Mouse (Mus musculus): ENCODE data around the gene Mctp1. TPM values are rescaled to one million over a fixed set of nuclear protein-coding genes. Genes with fewer than 3 reads are reported as not detected.
"Not testable (repeated sequence)": the region's sequence is repeated elsewhere in the genome, so short reads cannot be mapped to it uniquely, and the experiment has no call there.

Mctp1 gene
- polyA plus RNA-seq (2015; fragmentation: Nextera tagmentation; extraction: Ambion mirVana), result 0.57 and 0.91 TPM in 2 replicates

DNA sequence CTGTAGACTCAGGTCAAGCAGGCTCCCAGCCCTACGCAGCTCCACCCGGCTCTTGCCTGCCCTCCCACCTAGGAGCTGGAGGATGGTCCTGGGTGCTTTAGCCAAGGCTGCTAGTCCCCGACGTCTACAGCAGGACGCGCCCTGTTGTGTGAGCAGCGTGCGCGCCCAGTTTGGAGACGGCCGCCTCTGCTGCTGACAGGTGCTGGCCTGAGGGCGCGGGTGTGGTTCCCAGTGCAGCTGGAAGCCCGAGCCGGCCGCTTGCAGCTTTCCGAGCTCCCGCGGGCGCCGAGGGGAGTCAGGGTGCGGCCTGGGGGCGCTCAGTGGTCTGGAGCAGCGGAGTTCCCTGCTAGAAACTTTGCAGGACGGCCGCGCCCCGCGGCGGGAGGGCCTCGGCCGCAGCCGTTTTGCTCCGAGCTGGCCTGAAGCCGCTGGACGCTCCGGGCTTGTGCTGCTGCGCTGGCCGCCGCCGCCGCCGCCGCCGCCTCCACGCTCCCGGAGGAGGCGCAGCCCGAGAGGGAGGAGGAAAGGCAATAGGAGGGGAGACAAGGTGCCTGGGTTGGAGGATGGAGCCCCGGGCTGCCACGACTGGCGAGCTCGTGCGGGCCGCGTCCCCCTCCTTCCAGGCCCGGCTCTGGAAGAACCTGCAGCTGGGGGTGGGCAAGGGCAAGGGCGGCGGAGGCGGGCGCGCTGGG lies at the start of gene Mctp1:
Gene Mctp1, plus strand, starts transcription at position 564 of the 692 bp plus-strand sequence.
- WGBS, result under 1% methylated on average over 62 of the region's 62 CpGs
- peak; percentile 85 for ATAC-seq (replicated peaks; ENCODE audit: insufficient number of reproducible peaks, insufficient read depth, low FRiP score, low read depth)
- Histone ChIP-seq H3K27me3 (peaks cover 48% of the 10 kb centered on the region), H3K36me3 (no peaks in the 10 kb centered on the region), H3K9me3 (replicated peaks) (no peaks in the 10 kb centered on the region), H3K4me1 (replicated peaks) (peaks cover 15% of the 10 kb centered on the region), H3K27ac (no peak within 1 kb of the TSS; the same call in 1 of the 2 replicates), H3K4me3 (peak within 1 kb of the TSS; percentile 63), H3K9ac (peak within 1 kb of the TSS; percentile 52), H3K4me2 (peak within 1 kb of the TSS; percentile 100)

- not testable (repeated sequence) for H3K27me3 ChIP-seq; H3K27ac ChIP-seq; H3K4me1 ChIP-seq (replicated peaks); H3K9ac ChIP-seq; H3K9me3 ChIP-seq (replicated peaks); H3K36me3 ChIP-seq; H3K4me3 ChIP-seq; ATAC-seq (replicated peaks; ENCODE audit: insufficient number of reproducible peaks, insufficient read depth, low FRiP score, low read depth)
- WGBS, result 51% methylated on average over 19 of the region's 21 CpGs
- peak overlapping the region; percentile 42 for H3K4me2 ChIP-seq
These were observed 38.4 kb upstream of the Mctp1 start for GRCm38 (mm10) chr13:76345941-76346340.

DNA sequence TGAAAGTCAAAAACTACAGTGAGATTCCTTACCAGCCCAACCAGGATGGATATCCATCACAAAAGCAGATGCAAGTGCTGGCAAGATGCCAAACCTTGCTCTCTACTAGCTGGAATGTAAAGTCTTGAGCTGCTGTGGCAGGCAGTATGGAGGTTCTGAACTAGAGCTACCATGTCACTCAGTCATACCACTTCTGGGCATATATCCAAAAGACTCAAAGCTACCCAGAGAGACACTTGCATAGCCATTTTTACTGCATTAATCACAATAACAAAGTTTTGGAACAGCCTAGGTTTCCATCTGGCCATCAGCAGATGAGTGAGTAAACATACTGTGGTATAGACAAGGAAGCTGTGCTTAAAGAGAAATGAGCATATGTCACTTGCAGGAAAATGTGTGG lies 25.6 kb upstream of the Mctp1 start:
- Histone ChIP-seq H3K27ac (no peak overlapping the region), H3K4me2 (no peak overlapping the region), H3K4me1 (replicated peaks) (no peaks in the 10 kb centered on the region), H3K36me3 (no peaks in the 10 kb centered on the region), H3K27me3 (no peaks in the 10 kb centered on the region), H3K4me3 (no peak overlapping the region), H3K9me3 (replicated peaks) (no peaks in the 10 kb centered on the region), H3K9ac (no peak overlapping the region)
- no peak for ATAC-seq (replicated peaks; ENCODE audit: insufficient number of reproducible peaks, insufficient read depth, low FRiP score, low read depth)

- Histone ChIP-seq H3K9ac (peak overlapping the region; percentile 52), H3K9me3 (replicated peaks) (no peaks in the 10 kb centered on the region), H3K27ac (no peak overlapping the region), H3K36me3 (no peaks in the 10 kb centered on the region), H3K4me3 (peak overlapping the region; percentile 63), H3K4me1 (replicated peaks) (peaks cover 15% of the 10 kb centered on the region), H3K27me3 (peaks cover 48% of the 10 kb centered on the region), H3K4me2 (peak overlapping the region; percentile 100)
- peak; percentile 51; the same call in 1 of the 2 replicates for ATAC-seq (replicated peaks; ENCODE audit: insufficient number of reproducible peaks, insufficient read depth, low FRiP score, low read depth)
- under 1% methylated on average over 58 of the region's 58 CpGs for WGBS
These were observed 515 bp downstream of the Mctp1 start for GRCm38 (mm10) chr13:76384664-76385435.

GRCm38 (mm10) chr13:76388615-76389014 lies 4.3 kb downstream of the Mctp1 start:
- Histone ChIP-seq H3K27me3 (peaks cover 30% of the 10 kb centered on the region), H3K4me1 (replicated peaks) (peaks cover 13% of the 10 kb centered on the region), H3K9me3 (replicated peaks) (no peaks in the 10 kb centered on the region), H3K9ac (no peak overlapping the region), H3K4me3 (no peak overlapping the region), H3K4me2 (no peak overlapping the region), H3K27ac (no peak overlapping the region), H3K36me3 (no peaks in the 10 kb centered on the region)
- no peak for ATAC-seq (replicated peaks; ENCODE audit: insufficient number of reproducible peaks, insufficient read depth, low FRiP score, low read depth)
- WGBS, result 62% methylated on average over 3 of the region's 3 CpGs

GRCm38 (mm10) chr13:76391920-76392319 lies 7.6 kb downstream of the Mctp1 start:
- ATAC-seq (replicated peaks; ENCODE audit: insufficient number of reproducible peaks, insufficient read depth, low FRiP score, low read depth), result no peak
- WGBS, result 42% methylated on average over 2 of the region's 2 CpGs

GRCm38 (mm10) chr13:76393106-76393505 lies 8.8 kb downstream of the Mctp1 start:
- Histone ChIP-seq H3K9ac (no peak overlapping the region), H3K4me3 (no peak overlapping the region), H3K4me1 (replicated peaks) (no peaks in the 10 kb centered on the region), H3K27ac (no peak overlapping the region), H3K27me3 (no peaks in the 10 kb centered on the region), H3K36me3 (no peaks in the 10 kb centered on the region), H3K9me3 (replicated peaks) (no peaks in the 10 kb centered on the region), H3K4me2 (no peak overlapping the region)
- no peak for ATAC-seq (replicated peaks; ENCODE audit: insufficient number of reproducible peaks, insufficient read depth, low FRiP score, low read depth)
- 70% methylated on average over 3 of the region's 3 CpGs for WGBS

More at GRCm38 (mm10) chr13:76391920-76392319, 7.6 kb downstream of the Mctp1 start:
- Histone ChIP-seq H3K4me3 (no peak overlapping the region), H3K36me3 (no peaks in the 10 kb centered on the region), H3K9ac (no peak overlapping the region), H3K4me2 (no peak overlapping the region), H3K27me3 (peaks cover 9% of the 10 kb centered on the region), H3K4me1 (replicated peaks) (no peaks in the 10 kb centered on the region), H3K27ac (no peak overlapping the region), H3K9me3 (replicated peaks) (no peaks in the 10 kb centered on the region)

DNA sequence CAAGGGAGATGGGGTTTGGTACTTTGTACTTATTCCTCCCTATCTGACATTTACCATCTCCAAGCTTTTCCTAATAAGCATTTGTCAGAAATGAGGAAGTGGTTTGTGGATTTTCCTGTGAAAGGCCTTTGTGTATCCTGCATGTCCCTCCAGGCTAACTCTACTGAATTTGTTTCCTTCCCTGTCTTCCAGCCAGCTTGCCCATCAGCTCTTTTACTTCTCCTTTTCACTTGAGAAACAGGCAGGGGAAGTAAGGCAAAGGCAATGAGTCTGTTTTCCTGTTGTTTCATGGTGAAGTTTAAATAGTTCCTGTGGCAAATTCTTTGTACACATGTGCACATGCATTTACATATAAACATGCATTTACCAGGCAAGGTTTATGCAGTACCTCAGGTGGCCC lies 11.6 kb downstream of the Mctp1 start:
- no peaks in the 10 kb centered on the region for H3K27me3 ChIP-seq
- no peaks in the 10 kb centered on the region for H3K9me3 ChIP-seq (replicated peaks)
- no peak for ATAC-seq (replicated peaks; ENCODE audit: insufficient number of reproducible peaks, insufficient read depth, low FRiP score, low read depth)
- H3K9ac ChIP-seq, result no peak overlapping the region
- no peaks in the 10 kb centered on the region for H3K4me1 ChIP-seq (replicated peaks)
- H3K4me2 ChIP-seq, result no peak overlapping the region
- H3K27ac ChIP-seq, result no peak overlapping the region
- H3K36me3 ChIP-seq, result no peaks in the 10 kb centered on the region
- H3K4me3 ChIP-seq, result no peak overlapping the region

- no peak overlapping the region for H3K4me2 ChIP-seq
- H3K4me3 ChIP-seq, result no peak overlapping the region
- H3K9ac ChIP-seq, result no peak overlapping the region
- 57% methylated on average over 2 of the region's 2 CpGs for WGBS
- H3K9me3 ChIP-seq (replicated peaks), result no peaks in the 10 kb centered on the region
- H3K4me1 ChIP-seq (replicated peaks), result no peaks in the 10 kb centered on the region
- ATAC-seq (replicated peaks; ENCODE audit: insufficient number of reproducible peaks, insufficient read depth, low FRiP score, low read depth), result no peak
- H3K27ac ChIP-seq, result no peak overlapping the region
- H3K27me3 ChIP-seq, result no peaks in the 10 kb centered on the region
- H3K36me3 ChIP-seq, result no peaks in the 10 kb centered on the region
These were observed 25.0 kb downstream of the Mctp1 start for GRCm38 (mm10) chr13:76409296-76409695.

DNA sequence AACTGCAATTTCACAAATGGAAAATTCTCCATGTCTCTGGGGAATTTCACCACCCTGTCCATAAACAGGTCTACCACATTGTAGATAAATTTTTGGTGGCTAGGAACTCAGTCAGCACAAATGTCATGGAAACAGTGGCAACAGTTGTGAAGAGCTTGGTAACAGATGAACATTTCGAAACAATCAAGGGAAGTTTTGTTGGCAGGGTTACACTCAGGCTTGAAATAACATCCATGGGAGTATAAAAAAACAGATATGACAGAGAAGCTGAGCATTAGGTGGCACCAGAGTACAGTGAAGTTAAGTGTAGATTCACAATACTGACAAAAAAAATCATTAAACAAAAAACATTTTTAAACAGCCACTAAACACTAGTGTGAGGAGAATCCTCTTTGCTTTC lies 26.3 kb downstream of the Mctp1 start:
- no peak overlapping the region for H3K4me2 ChIP-seq
- 63% methylated on average over 1 of the region's 1 CpGs for WGBS
- no peaks in the 10 kb centered on the region for H3K36me3 ChIP-seq
- no peaks in the 10 kb centered on the region for H3K27me3 ChIP-seq
- H3K4me3 ChIP-seq, result no peak overlapping the region
- no peak for ATAC-seq (replicated peaks; ENCODE audit: insufficient number of reproducible peaks, insufficient read depth, low FRiP score, low read depth)
- no peaks in the 10 kb centered on the region for H3K4me1 ChIP-seq (replicated peaks)
- H3K9me3 ChIP-seq (replicated peaks), result no peaks in the 10 kb centered on the region
- no peak overlapping the region for H3K9ac ChIP-seq
- H3K27ac ChIP-seq, result no peak overlapping the region

DNA sequence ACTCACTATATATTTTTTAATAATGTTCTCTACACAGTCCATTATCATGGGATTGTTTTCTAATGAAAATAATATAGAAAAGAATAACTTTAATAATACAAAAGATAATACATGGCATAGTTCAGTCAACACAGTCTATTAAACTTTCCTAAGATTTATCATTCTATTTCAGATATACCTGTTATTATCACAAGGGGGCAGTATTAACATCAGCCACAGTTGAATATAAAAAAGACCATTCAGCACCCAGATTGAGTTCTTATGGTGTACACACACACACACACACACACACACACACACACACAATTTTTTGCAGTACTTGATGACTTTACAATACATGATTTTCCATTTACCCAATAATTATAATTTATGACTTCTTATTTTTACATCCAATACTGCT lies 31.0 kb downstream of the Mctp1 start:
- no peaks in the 10 kb centered on the region for H3K27me3 ChIP-seq
- ATAC-seq (replicated peaks; ENCODE audit: insufficient number of reproducible peaks, insufficient read depth, low FRiP score, low read depth), result no peak

GRCm38 (mm10) chr13:76420111-76420510 lies 35.8 kb downstream of the Mctp1 start:
- Histone ChIP-seq H3K27me3 (no peaks in the 10 kb centered on the region), H3K4me3 (no peak overlapping the region), H3K4me1 (replicated peaks) (no peaks in the 10 kb centered on the region), H3K36me3 (no peaks in the 10 kb centered on the region), H3K27ac (no peak overlapping the region), H3K9ac (no peak overlapping the region), H3K4me2 (no peak overlapping the region), H3K9me3 (replicated peaks) (no peaks in the 10 kb centered on the region)
- ATAC-seq (replicated peaks; ENCODE audit: insufficient number of reproducible peaks, insufficient read depth, low FRiP score, low read depth), result no peak
- WGBS, result 71% methylated on average over 4 of the region's 4 CpGs

More for the DNA sequence above, 31.0 kb downstream of the Mctp1 start:
- H3K9me3 ChIP-seq (replicated peaks), result no peaks in the 10 kb centered on the region
- H3K27ac ChIP-seq, result no peak overlapping the region
- H3K4me2 ChIP-seq, result no peak overlapping the region
- H3K4me1 ChIP-seq (replicated peaks), result no peaks in the 10 kb centered on the region
- H3K4me3 ChIP-seq, result no peak overlapping the region
- H3K9ac ChIP-seq, result no peak overlapping the region
- H3K36me3 ChIP-seq, result no peaks in the 10 kb centered on the region
